ENCODE assay signal across 8 mouse cellular contexts in genomic region chr4:46040594-46041192, GRCm38 (mm10). TPM values are rescaled to one million over a fixed set of nuclear protein-coding genes. Genes with fewer than 3 reads are reported as not detected.
DNase-seq lines count a peak whose midpoint lies in the region; ATAC-seq and TF ChIP-seq lines count a peak whose summit lies in the region.

No protein-coding gene starts in this region.

- H3K27ac ChIP-seq in heart, embryonic 12.5 days (ENCODE audit: poor library complexity, severe bottlenecking) = peak overlapping the region; percentile 100
- H3K27ac ChIP-seq in liver, adult 2 months (replicated peaks; ENCODE audit: insufficient read depth, low read depth, low read length) = no peak overlapping the region

- peak overlapping the region; percentile 80 for H3K4me2 ChIP-seq in heart, embryonic 12.5 days

- peak overlapping the region; percentile 95 for H3K9ac ChIP-seq in heart, embryonic 12.5 days
- H3K9ac ChIP-seq in liver, adult 2 months (ENCODE audit: low read depth, low read length) = no peak overlapping the region

- H3K27me3 ChIP-seq in heart, embryonic 12.5 days (replicated peaks) = 0 out of 2 replicates have a peak, but pooled peaks cover 6% of the 10 kb centered on the region
- H3K27me3 ChIP-seq in liver, adult 2 months (ENCODE audit: control insufficient read depth, insufficient read depth, low read length) = peaks cover 6% of the 10 kb centered on the region

- no peaks in the 10 kb centered on the region for H3K79me2 ChIP-seq in liver, adult 2 months (ENCODE audit: control insufficient read depth, insufficient read depth, low read length)

- H3K9me3 ChIP-seq in heart, embryonic 12.5 days (replicated peaks) = no peaks in the 10 kb centered on the region

- peak; percentile 53 for ATAC-seq in frontal cortex, adult (ENCODE audit: low TSS enrichment)
- ATAC-seq in heart, embryonic 12.5 days (ENCODE audit: insufficient number of reproducible peaks, low FRiP score) = peak; percentile 86

- no peak for TF ChIP-seq POLR2A in liver, adult 2 months (IDR thresholded peaks at IDR 0.05; ENCODE audit: extremely low read depth, insufficient read depth, low read length)

- no peak for DNase-seq in frontal cortex, postnatal 14 days (ENCODE audit: low spot score in 2 of 2)
- peak; percentile 6 for DNase-seq in 416B (ENCODE audit: low read depth)
- DNase-seq in c-Kit-positive CD71-positive TER-119-negative erythroid progenitor cells, embryonic 14.5 days (ENCODE audit: low read depth) = peak; percentile 92
- no peak for DNase-seq in liver, adult 2 months (ENCODE audit: extremely low read depth, low read depth, low spot score)
- DNase-seq in spleen, postnatal 36 days (ENCODE audit: low spot score in 2 of 2) = peak; percentile 65 to 80
- DNase-seq in gastrocnemius, postnatal 4 days (ENCODE audit: low spot score in 2 of 2) = no peak

- H3K36me3 ChIP-seq in heart, embryonic 12.5 days = peaks cover 8% of the 10 kb centered on the region; the same call in 1 of the 2 replicates
- H3K36me3 ChIP-seq in liver, adult 2 months (ENCODE audit: control insufficient read depth, insufficient read depth, low read length) = no peaks in the 10 kb centered on the region

- TF ChIP-seq CTCF in liver, adult 2 months (IDR thresholded peaks at IDR 0.05; ENCODE audit: low read depth, low read length) = peak; percentile 56; the same call in 1 of the 2 replicates

- peaks cover 56% of the 10 kb centered on the region for H3K4me1 ChIP-seq in heart, embryonic 12.5 days (replicated peaks)
- peaks cover 3% of the 10 kb centered on the region; the same call in 1 of the 2 replicates for H3K4me1 ChIP-seq in liver, adult 2 months (ENCODE audit: control insufficient read depth, insufficient read depth, low read length)

- 3% methylated on average over 9 of the region's 9 CpGs for WGBS in heart, embryonic 12.5 days
- 12% methylated on average over 9 of the region's 9 CpGs for WGBS in liver, adult 2 months

- peak overlapping the region; percentile 90 for H3K4me3 ChIP-seq in heart, embryonic 12.5 days
- no peak overlapping the region for H3K4me3 ChIP-seq in liver, adult 2 months (ENCODE audit: insufficient read depth, low read depth, low read length)

RNA-seq across cellular contexts. Expression of gene Tmod1, which starts 2.0 kb away (rescaled TPM):
- 195 and 203 TPM in 2 replicates for polyA plus RNA-seq in heart, embryonic 12.5 days (2016; fragmentation: Nextera tagmentation; extraction: Ambion mirVana)
- 0.09 TPM in 1 of 2 replicates, not detected in the other for total RNA-seq in liver, adult 2 months (2014; rRNA removed)
- 0.07 TPM in 1 of 2 replicates, not detected in the other for polyA plus RNA-seq in liver, adult 2 months (2012; rRNA removed)
- total RNA-seq in gastrocnemius, postnatal 4 days (2021) = 100 to 1,000 TPM; 243 to 252 TPM

Comparison
In these comparisons a context has a peak if more than half of its experiments do, and no peak if none do; other contexts are left out.
1. DNase-seq: peak in 416B (single experiment), c-Kit-positive CD71-positive TER-119-negative erythroid progenitor cells, embryonic 14.5 days (single experiment) and spleen, postnatal 36 days (2 of 2); none in frontal cortex, postnatal 14 days (0 of 2), liver, adult 2 months (single experiment) and gastrocnemius, postnatal 4 days (0 of 2).
2. RNA of gene Tmod1, which starts 2.0 kb away (total RNA-seq): 243 to 252 TPM in gastrocnemius, postnatal 4 days; 0.09 TPM in liver, adult 2 months; every median in the first group is over 100 times any median in the second.